Mouse (Mus musculus): ENCODE measurements at regions not wholly inside any gene's neighbourhood (a gene's known extent, or its start where the extent isn't known, plus 50 kb on each side); places are given as distances from the start of the nearest gene placed in this dataset.

GRCm38 (mm10) chr4:79265044-79265443, 1053.3 kb upstream of the Ptprd start:
- H3K9ac ChIP-seq (ENCODE audit: insufficient read depth, low read depth, low read length, poor library complexity, severe bottlenecking): no peak overlapping the region
- no peak for TF ChIP-seq ZC3H11A (IDR thresholded peaks at IDR 0.05; ENCODE audit: borderline replicate concordance, low read depth, low read length)
- no peak for TF ChIP-seq CHD2 (IDR thresholded peaks at IDR 0.05; ENCODE audit: low read depth, low read length)
- TF ChIP-seq ZNF384 (IDR thresholded peaks at IDR 0.05; ENCODE audit: low read depth, low read length): no peak
- TF ChIP-seq MAFK (IDR thresholded peaks at IDR 0.05; ENCODE audit: insufficient read depth, low read depth, low read length): no peak
- TF ChIP-seq HCFC1 (IDR thresholded peaks at IDR 0.05; ENCODE audit: borderline replicate concordance, insufficient read depth, low read length): no peak
- DNase-seq (ENCODE audit: low read depth, low spot score): no peak
- in situ Hi-C loops (cut with MboI; ENCODE audit: low sequenced_read_pairs in 2 of 2, unreplicated experiment in 2 of 2): no loop called here
- no peak overlapping the region for H3K4me3 ChIP-seq (ENCODE audit: insufficient read depth in 1 of 2, low read depth in 1 of 2, low read length in 2 of 2, poor library complexity in 1 of 2, severe bottlenecking in 1 of 2)
- no peak overlapping the region for H3K27ac ChIP-seq (ENCODE audit: insufficient read depth, low read depth, low read length, poor library complexity, severe bottlenecking)
- H3K9me3 ChIP-seq (ENCODE audit: control insufficient read depth, insufficient read depth, low read depth, low read length): no peaks in the 10 kb centered on the region
- no peaks in the 10 kb centered on the region for H3K4me1 ChIP-seq (ENCODE audit: control insufficient read depth in 2 of 2, insufficient read depth in 2 of 2, low read length in 2 of 2, poor library complexity in 1 of 2)
- H3K36me3 ChIP-seq (ENCODE audit: control insufficient read depth, insufficient read depth, low read length, poor library complexity, severe bottlenecking): no peaks in the 10 kb centered on the region

- H3K9ac ChIP-seq (ENCODE audit: insufficient read depth, low read depth, low read length, poor library complexity, severe bottlenecking): no peak overlapping the region
- H3K9me3 ChIP-seq (ENCODE audit: control insufficient read depth, insufficient read depth, low read depth, low read length): no peaks in the 10 kb centered on the region
- no peaks in the 10 kb centered on the region for H3K36me3 ChIP-seq (ENCODE audit: control insufficient read depth, insufficient read depth, low read length, poor library complexity, severe bottlenecking)
- H3K27ac ChIP-seq (ENCODE audit: insufficient read depth, low read depth, low read length, poor library complexity, severe bottlenecking): no peak overlapping the region
- no peak overlapping the region for H3K4me3 ChIP-seq (ENCODE audit: insufficient read depth in 1 of 2, low read depth in 1 of 2, low read length in 2 of 2, poor library complexity in 1 of 2, severe bottlenecking in 1 of 2)
- in situ Hi-C loops (cut with MboI; ENCODE audit: low sequenced_read_pairs in 2 of 2, unreplicated experiment in 2 of 2): no loop called here
- DNase-seq (ENCODE audit: low read depth, low spot score): no peak
- no peaks in the 10 kb centered on the region for H3K4me1 ChIP-seq (ENCODE audit: control insufficient read depth in 2 of 2, insufficient read depth in 2 of 2, low read length in 2 of 2, poor library complexity in 1 of 2)
- no peak for TF ChIP-seq ZNF384 (IDR thresholded peaks at IDR 0.05; ENCODE audit: low read depth, low read length)
- no peak for TF ChIP-seq HCFC1 (IDR thresholded peaks at IDR 0.05; ENCODE audit: borderline replicate concordance, insufficient read depth, low read length)
- TF ChIP-seq MAFK (IDR thresholded peaks at IDR 0.05; ENCODE audit: insufficient read depth, low read depth, low read length): no peak
- TF ChIP-seq ZC3H11A (IDR thresholded peaks at IDR 0.05; ENCODE audit: borderline replicate concordance, low read depth, low read length): no peak
- TF ChIP-seq CHD2 (IDR thresholded peaks at IDR 0.05; ENCODE audit: low read depth, low read length): no peak
These were observed 1031.4 kb upstream of the Ptprd start for GRCm38 (mm10) chr4:79243184-79243583.

- H3K4me1 ChIP-seq (ENCODE audit: control insufficient read depth in 2 of 2, insufficient read depth in 2 of 2, low read length in 2 of 2, poor library complexity in 1 of 2): no peaks in the 10 kb centered on the region
- no peaks in the 10 kb centered on the region for H3K9me3 ChIP-seq (ENCODE audit: control insufficient read depth, insufficient read depth, low read depth, low read length)
- no peak overlapping the region for H3K9ac ChIP-seq (ENCODE audit: insufficient read depth, low read depth, low read length, poor library complexity, severe bottlenecking)
- no peak overlapping the region for H3K4me3 ChIP-seq (ENCODE audit: insufficient read depth in 1 of 2, low read depth in 1 of 2, low read length in 2 of 2, poor library complexity in 1 of 2, severe bottlenecking in 1 of 2)
- H3K27ac ChIP-seq (ENCODE audit: insufficient read depth, low read depth, low read length, poor library complexity, severe bottlenecking): no peak overlapping the region
- DNase-seq (ENCODE audit: low read depth, low spot score): no peak
- in situ Hi-C loops (cut with MboI; ENCODE audit: low sequenced_read_pairs in 2 of 2, unreplicated experiment in 2 of 2): no loop called here
- no peaks in the 10 kb centered on the region for H3K36me3 ChIP-seq (ENCODE audit: control insufficient read depth, insufficient read depth, low read length, poor library complexity, severe bottlenecking)
- TF ChIP-seq ZC3H11A (IDR thresholded peaks at IDR 0.05; ENCODE audit: borderline replicate concordance, low read depth, low read length) (no peak), ZNF384 (IDR thresholded peaks at IDR 0.05; ENCODE audit: low read depth, low read length) (no peak), MAFK (IDR thresholded peaks at IDR 0.05; ENCODE audit: insufficient read depth, low read depth, low read length) (no peak), HCFC1 (IDR thresholded peaks at IDR 0.05; ENCODE audit: borderline replicate concordance, insufficient read depth, low read length) (no peak), CHD2 (IDR thresholded peaks at IDR 0.05; ENCODE audit: low read depth, low read length) (no peak)
These were observed 1029.9 kb upstream of the Ptprd start for GRCm38 (mm10) chr4:79241647-79242046.

GRCm38 (mm10) chr4:79224101-79224734, 1012.5 kb upstream of the Ptprd start:
- Histone ChIP-seq H3K4me3 (ENCODE audit: insufficient read depth in 1 of 2, low read depth in 1 of 2, low read length in 2 of 2, poor library complexity in 1 of 2, severe bottlenecking in 1 of 2) (no peak overlapping the region), H3K4me1 (ENCODE audit: control insufficient read depth in 2 of 2, insufficient read depth in 2 of 2, low read length in 2 of 2, poor library complexity in 1 of 2) (no peaks in the 10 kb centered on the region), H3K9me3 (ENCODE audit: control insufficient read depth, insufficient read depth, low read depth, low read length) (no peaks in the 10 kb centered on the region), H3K27ac (ENCODE audit: insufficient read depth, low read depth, low read length, poor library complexity, severe bottlenecking) (no peak overlapping the region), H3K36me3 (ENCODE audit: control insufficient read depth, insufficient read depth, low read length, poor library complexity, severe bottlenecking) (no peaks in the 10 kb centered on the region), H3K9ac (ENCODE audit: insufficient read depth, low read depth, low read length, poor library complexity, severe bottlenecking) (no peak overlapping the region)
- no peak for TF ChIP-seq CHD2 (IDR thresholded peaks at IDR 0.05; ENCODE audit: low read depth, low read length)
- TF ChIP-seq ZC3H11A (IDR thresholded peaks at IDR 0.05; ENCODE audit: borderline replicate concordance, low read depth, low read length): no peak
- TF ChIP-seq MAFK (IDR thresholded peaks at IDR 0.05; ENCODE audit: insufficient read depth, low read depth, low read length): no peak
- no peak for TF ChIP-seq ZNF384 (IDR thresholded peaks at IDR 0.05; ENCODE audit: low read depth, low read length)
- TF ChIP-seq HCFC1 (IDR thresholded peaks at IDR 0.05; ENCODE audit: borderline replicate concordance, insufficient read depth, low read length): no peak
- DNase-seq (ENCODE audit: low read depth, low spot score): no peak
- in situ Hi-C loops (cut with MboI; ENCODE audit: low sequenced_read_pairs in 2 of 2, unreplicated experiment in 2 of 2): no loop called here

Data from ES-E14 (cell line).